Mouse (Mus musculus): Measurements from ENCODE around the gene Sis.

- no peak for TF ChIP-seq RCOR1 (conservative IDR thresholded peaks at IDR 0.05; ENCODE audit: low read depth, low read length)
- TF ChIP-seq RAD21 (IDR thresholded peaks at IDR 0.05; ENCODE audit: low read depth, low read length), result no peak
- TF ChIP-seq GABPA (IDR thresholded peaks at IDR 0.05; ENCODE audit: insufficient replicate concordance, low read depth, low read length), result no peak
- no peak for TF ChIP-seq POLR2A (IDR thresholded peaks at IDR 0.05; ENCODE audit: low read depth, low read length)
- TF ChIP-seq ZNF384 (IDR thresholded peaks at IDR 0.05; ENCODE audit: low read depth, low read length), result no peak
- TF ChIP-seq CTCF (conservative IDR thresholded peaks at IDR 0.05 in 1 of 2, IDR thresholded peaks at IDR 0.05 in 1 of 2; ENCODE audit: low read depth in 2 of 2, low read length in 2 of 2), result no peak
- no peak for TF ChIP-seq ELF1 (IDR thresholded peaks at IDR 0.05; ENCODE audit: low read depth, low read length)
- TF ChIP-seq MAX (IDR thresholded peaks at IDR 0.05; ENCODE audit: low read length), result no peak
- no peak for TF ChIP-seq USF2 (conservative IDR thresholded peaks at IDR 0.05; ENCODE audit: low read depth, low read length)
- no peak for TF ChIP-seq IRF4 (IDR thresholded peaks at IDR 0.05; ENCODE audit: low read depth, low read length)
- TF ChIP-seq EP300 (IDR thresholded peaks at IDR 0.05; ENCODE audit: low read length), result no peak
- TF ChIP-seq MYC (IDR thresholded peaks at IDR 0.05; ENCODE audit: low read depth, low read length), result no peak
- TF ChIP-seq BHLHE40 (IDR thresholded peaks at IDR 0.05; ENCODE audit: low read depth, low read length), result no peak
- TF ChIP-seq MAFK (IDR thresholded peaks at IDR 0.05; ENCODE audit: insufficient replicate concordance, low read length), result no peak
These were observed 127.0 kb downstream of the Sis start for GRCm38 (mm10) chr3:72840641-72841040.
